Mouse (Mus musculus) lung, adult 10 weeks (tissue): ENCODE data around the gene Kdf1. TPM values are rescaled to one million over a fixed set of nuclear protein-coding genes. Genes with fewer than 3 reads are reported as not detected.

ENCODE experiments used
- polyA plus RNA-seq: library from polyadenylated mRNA; stranded (reverse); fragments of 350-450 nt; fragmentation: Illumina TruSeq; extraction: RNeasy Lipid Tissue Mini Kit (QIAGEN cat#74804); gene quantifications from one replicate; pipeline ENCODE4 v1.2.3, GENCODE M21; 2014; ENCODE audit warnings: low read depth, low replicate concordance; ENCODE audit not compliant: insufficient read depth

Kdf1 gene
- 8.1 TPM for polyA plus RNA-seq

DNA sequence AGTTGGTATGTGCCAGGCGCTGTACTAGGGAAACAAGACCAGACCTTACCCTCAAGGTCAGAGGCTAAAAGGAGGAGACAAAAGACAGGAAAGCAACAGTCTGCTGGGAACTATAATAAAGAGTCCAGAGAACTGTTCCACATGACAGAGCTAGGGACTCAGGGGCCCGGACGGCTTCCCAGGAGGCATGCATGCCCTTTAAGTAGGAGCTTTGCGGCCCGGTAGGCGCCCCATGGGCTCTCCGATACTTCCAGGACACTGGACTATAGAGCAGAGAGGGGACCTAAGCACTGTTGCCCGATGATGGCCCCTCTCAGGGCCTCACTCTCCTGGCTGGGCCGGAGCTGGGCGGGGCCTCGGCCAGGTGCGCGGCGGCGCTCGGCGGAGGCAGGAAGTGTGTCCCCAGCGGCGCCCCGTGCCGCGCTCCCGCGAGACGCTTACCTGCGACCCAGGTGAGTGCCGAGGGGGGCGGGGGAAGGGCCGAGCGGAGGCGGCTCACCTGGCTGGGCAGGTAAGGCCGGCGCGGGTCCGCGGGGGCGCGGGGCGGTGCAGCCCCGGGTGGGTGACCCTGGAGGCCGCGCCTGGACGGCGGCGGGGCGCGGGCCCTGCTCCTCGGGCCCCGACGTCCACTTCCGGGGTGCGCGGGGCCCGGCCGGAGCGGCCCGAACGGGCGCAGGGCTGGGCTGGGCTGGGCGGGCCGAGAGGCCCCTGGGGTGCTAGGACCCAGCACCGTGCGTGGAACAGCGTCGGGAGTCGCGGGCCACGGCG is at the start of gene Kdf1:
Gene Kdf1 (plus strand): TSS at position 363 of the 768 bp plus-strand sequence.

DNA sequence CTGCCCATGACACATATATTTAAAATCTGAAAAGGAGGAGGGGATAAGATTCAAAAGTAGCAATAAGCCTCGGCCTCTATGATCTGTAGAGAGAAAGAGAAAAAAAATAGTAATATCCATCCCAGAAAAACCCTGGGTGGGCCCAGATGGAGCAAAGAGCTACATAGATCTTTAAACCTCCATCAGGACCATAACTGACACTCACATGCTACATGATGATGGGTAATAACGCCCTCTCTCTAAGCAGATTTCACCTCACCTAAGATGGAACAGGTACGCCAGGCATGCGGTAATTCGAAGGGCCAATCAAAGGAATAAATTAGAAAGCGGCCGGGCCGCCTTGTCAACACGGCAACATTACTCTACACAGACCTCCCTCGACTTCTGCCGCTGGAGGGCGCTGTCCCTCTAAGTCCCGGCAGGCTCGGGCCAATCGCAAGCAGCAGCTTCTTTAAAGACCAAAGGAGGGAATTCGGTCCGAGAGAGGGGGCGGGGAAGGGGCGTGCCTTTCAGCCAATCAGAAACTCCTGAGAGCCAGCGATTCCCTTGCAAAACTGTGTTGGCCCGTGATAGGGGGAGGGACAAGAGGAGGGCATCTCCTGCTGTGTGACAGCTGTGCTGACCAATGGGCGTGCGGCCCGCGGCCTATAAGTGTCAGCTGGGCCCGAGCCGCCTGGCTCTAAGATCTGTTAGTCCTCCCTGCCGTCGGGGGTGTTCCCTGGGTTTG is 39.1 kb upstream of the Kdf1 start, which contains the start of gene Tent5b:
Gene Tent5b (plus strand): TSS at position 675 of the 727 bp plus-strand sequence.

DNA sequence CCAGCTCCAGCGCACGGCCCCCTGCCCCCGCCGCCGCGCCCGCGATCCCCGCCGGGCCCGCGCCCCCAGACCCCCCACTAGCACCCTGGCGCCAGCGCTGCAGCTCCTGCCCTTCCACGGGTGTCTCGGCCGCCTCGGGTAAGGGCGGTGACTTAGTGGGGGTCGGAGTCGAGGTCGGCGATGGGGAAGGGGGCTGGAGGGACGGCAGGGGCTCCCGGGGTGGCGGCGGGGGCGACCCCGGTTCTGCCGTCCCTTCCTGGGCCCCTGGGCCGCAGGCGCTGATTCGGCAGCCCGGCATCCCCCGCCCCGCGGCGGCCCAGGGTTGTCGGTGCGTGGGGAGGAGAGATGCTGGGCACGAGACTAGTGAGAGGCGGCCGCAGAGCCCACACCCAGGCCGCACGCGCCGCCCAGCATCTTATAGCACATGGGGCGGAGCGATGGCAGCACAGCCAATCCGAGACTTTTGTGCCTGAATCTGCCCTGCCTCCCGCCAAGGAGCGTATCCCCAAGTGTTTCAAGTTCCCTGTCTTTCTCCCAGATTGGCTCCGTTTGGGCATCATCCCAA is 20.5 kb upstream of the Kdf1 start, which contains the start of gene Trnp1:
Gene Trnp1 (minus strand): TSS at position 391 of the 565 bp plus-strand sequence.

GRCm38 (mm10) chr4:133545272-133546231 is 26.8 kb downstream of the Kdf1 start, which contains the start of gene Nudc:
Gene Nudc, minus strand, starts transcription at chr4:133545996.

GRCm38 (mm10) chr4:133552768-133553447 is 34.1 kb downstream of the Kdf1 start, which contains the start of gene Nr0b2:
Gene Nr0b2, plus strand, starts transcription at chr4:133553376.

GRCm38 (mm10) chr4:133574070-133574842 is 55.5 kb downstream of the Kdf1 start, which contains the start of gene Gpatch3:
Gene Gpatch3, plus strand, starts transcription at chr4:133574745.

Other genes starting within 250 kb of the Kdf1 start
- 49.0 TPM for gene Tmem222, start 241.2 kb upstream of the Kdf1 start, polyA plus RNA-seq
- 14.0 TPM for gene Wdtc1, start 165.5 kb upstream of the Kdf1 start, polyA plus RNA-seq
- 9.4 TPM for gene Slc9a1, start 149.3 kb upstream of the Kdf1 start, polyA plus RNA-seq
- 8.4 TPM for gene Tent5b, start 38.8 kb upstream of the Kdf1 start, polyA plus RNA-seq
- 7.2 TPM for gene Trnp1, start 20.4 kb upstream of the Kdf1 start, polyA plus RNA-seq
- gene Nudc, start 27.0 kb downstream of the Kdf1 start, polyA plus RNA-seq = 118 TPM
- not detected for gene Nr0b2, start 34.4 kb downstream of the Kdf1 start, polyA plus RNA-seq
- 4.2 TPM for gene Gpatch3, start 55.8 kb downstream of the Kdf1 start, polyA plus RNA-seq
- gene Gpn2, start 65.4 kb downstream of the Kdf1 start, polyA plus RNA-seq = 16.5 TPM
- gene Sfn, start 83.2 kb downstream of the Kdf1 start, polyA plus RNA-seq = 20.8 TPM
- 27.5 TPM for gene Zdhhc18, start 131.2 kb downstream of the Kdf1 start, polyA plus RNA-seq
- 10.5 TPM for gene Pigv, start 153.7 kb downstream of the Kdf1 start, polyA plus RNA-seq
- 10.9 TPM for gene Arid1a, start 237.8 kb downstream of the Kdf1 start, polyA plus RNA-seq